Mouse (Mus musculus): ENCODE data around the gene Cox6a2. TPM values are rescaled to one million over a fixed set of nuclear protein-coding genes. Genes with fewer than 3 reads are reported as not detected.

Cox6a2 gene
- 2.8 TPM in 1 of 2 replicates, not detected in the other for total RNA-seq (2014; fragmentation: Nextera tagmentation)
- not detected in 2 replicates for total RNA-seq (2017)

- ATAC-seq (replicated peaks; ENCODE audit: low FRiP score, low TSS enrichment, poor library complexity, severe bottlenecking) = no peak
These were observed at the start of gene Cox6a2 for GRCm38 (mm10) chr7:128206152-128206551. Gene Cox6a2 (minus strand): TSS chr7:128206387.

DNA sequence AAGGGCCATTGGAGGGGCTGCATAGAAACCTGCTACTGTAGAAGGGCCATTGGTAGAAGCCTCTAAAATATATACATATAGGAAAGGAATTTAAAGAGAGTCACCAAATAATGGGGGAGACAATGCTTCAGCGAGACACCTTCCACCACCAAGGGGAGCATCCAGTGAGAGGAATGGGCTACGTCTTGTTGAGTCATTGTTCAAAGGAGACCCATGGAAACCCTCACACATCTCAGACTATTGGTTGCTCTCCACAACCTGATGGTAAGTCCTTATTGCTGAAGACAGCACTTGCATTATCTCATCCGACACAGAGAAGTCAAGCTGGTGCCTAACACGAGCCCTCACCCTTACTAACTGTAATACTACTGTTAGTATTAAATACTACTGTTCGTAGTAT is 49.6 kb upstream of the Cox6a2 start:
- ATAC-seq (replicated peaks; ENCODE audit: low FRiP score, low TSS enrichment, poor library complexity, severe bottlenecking) = no peak

GRCm38 (mm10) chr7:128254978-128255377 is 48.8 kb upstream of the Cox6a2 start:
- no peak for ATAC-seq (replicated peaks; ENCODE audit: low FRiP score, low TSS enrichment, poor library complexity, severe bottlenecking)

GRCm38 (mm10) chr7:128252609-128253008 is 46.4 kb upstream of the Cox6a2 start:
- 0 out of 2 replicates have a peak, but pooled peaks have one; percentile 35 for ATAC-seq (replicated peaks; ENCODE audit: low FRiP score, low TSS enrichment, poor library complexity, severe bottlenecking)

DNA sequence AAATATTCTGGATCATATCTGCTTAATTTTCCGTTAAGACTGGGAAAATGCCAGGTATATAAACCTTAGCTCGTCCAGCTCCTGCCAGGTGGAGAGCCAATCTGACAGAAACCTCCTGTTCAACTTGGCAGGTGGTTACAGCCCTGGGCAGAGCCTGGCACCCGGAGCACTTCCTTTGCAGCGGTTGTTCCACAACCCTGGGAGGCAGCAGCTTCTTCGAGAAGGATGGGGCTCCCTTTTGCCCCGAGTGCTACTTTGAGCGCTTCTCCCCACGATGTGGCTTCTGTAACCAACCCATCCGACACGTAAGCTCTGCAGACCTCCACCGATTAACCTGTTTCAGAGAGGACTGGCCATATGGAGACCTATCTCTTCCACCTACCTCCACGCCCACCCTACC is 45.8 kb upstream of the Cox6a2 start:
- no peak for ATAC-seq (replicated peaks; ENCODE audit: low FRiP score, low TSS enrichment, poor library complexity, severe bottlenecking)

DNA sequence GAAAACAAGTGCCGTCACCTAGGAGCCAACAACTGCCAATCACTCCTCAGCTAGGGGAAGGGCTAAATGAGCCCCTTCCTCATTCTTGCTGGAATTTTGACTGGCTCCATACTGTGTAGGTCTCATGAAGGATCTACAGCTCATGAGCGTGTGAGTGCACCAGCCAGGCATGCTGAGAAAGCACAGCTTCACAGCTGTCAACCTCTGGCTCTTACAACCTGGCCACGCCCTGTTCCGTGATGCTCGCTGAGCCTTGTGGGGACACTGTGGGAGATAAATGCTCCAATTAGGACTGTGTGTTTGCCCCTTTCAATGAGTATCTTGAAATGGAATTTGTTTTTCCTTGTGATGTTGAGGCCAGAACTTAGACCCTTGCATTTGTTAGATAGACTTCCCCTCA is 43.8 kb upstream of the Cox6a2 start:
- 0 out of 2 replicates have a peak, but pooled peaks have one; percentile 38 for ATAC-seq (replicated peaks; ENCODE audit: low FRiP score, low TSS enrichment, poor library complexity, severe bottlenecking)

- ATAC-seq (replicated peaks; ENCODE audit: low FRiP score, low TSS enrichment, poor library complexity, severe bottlenecking) = no peak
These were observed 42.2 kb upstream of the Cox6a2 start for GRCm38 (mm10) chr7:128248081-128249042.

GRCm38 (mm10) chr7:128247443-128247842 is 41.3 kb upstream of the Cox6a2 start:
- ATAC-seq (replicated peaks; ENCODE audit: low FRiP score, low TSS enrichment, poor library complexity, severe bottlenecking) = peak; percentile 73

DNA sequence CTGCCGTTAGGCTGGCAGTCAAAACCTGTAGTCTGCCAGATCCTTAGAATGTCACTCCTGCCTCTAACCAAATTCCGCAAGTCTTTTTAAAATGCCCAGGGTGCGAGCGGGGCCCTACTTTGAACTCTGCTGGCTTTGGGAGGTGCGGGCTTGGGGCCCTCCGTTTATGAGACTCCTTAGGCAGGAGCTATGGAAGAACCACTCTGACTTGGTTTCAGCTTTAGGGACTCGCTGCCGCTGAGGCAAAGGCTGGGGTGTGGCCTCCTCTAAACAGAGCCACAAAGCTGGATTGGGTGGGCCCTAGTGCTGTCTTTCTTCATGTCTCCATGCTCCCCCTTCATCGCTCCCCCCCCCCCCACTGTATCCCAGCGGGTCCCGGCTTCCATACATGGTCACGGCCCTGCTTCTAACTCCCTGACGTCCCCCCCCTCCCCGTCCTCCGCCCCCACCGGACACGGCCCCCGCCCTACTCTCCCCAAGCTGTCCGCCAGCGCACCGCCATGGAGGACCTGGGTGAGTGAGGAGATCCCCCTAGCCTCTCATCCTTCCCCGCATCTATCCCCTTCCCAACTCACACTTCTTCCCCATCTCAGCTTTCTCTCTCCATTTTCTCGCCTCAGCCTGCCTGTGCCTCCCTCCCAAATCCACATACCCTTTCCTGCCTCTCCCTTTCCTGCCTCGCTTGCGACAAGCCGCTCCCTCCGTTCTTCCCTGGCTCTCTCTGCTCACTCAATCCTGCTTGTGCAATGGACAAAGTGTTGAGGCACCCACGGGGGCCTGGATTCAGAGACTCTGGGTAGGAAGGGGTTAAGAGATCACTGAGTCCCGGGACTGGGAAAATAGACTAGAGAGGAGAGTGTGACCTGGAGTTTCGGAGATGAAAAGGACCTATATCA is 40.6 kb upstream of the Cox6a2 start, which contains the start of gene Tgfb1i1:
TSS of gene Tgfb1i1 (plus strand) at position 317 of the 896 bp plus-strand sequence.
- peak; percentile 14 for ATAC-seq (replicated peaks; ENCODE audit: low FRiP score, low TSS enrichment, poor library complexity, severe bottlenecking)

- ATAC-seq (replicated peaks; ENCODE audit: low FRiP score, low TSS enrichment, poor library complexity, severe bottlenecking) = no peak
These were observed 39.4 kb upstream of the Cox6a2 start for GRCm38 (mm10) chr7:128245547-128245946.

- ATAC-seq (replicated peaks; ENCODE audit: low FRiP score, low TSS enrichment, poor library complexity, severe bottlenecking) = no peak
These were observed 38.3 kb upstream of the Cox6a2 start for GRCm38 (mm10) chr7:128244410-128245025.

GRCm38 (mm10) chr7:128243921-128244320 is 37.7 kb upstream of the Cox6a2 start:
- ATAC-seq (replicated peaks; ENCODE audit: low FRiP score, low TSS enrichment, poor library complexity, severe bottlenecking) = no peak

DNA sequence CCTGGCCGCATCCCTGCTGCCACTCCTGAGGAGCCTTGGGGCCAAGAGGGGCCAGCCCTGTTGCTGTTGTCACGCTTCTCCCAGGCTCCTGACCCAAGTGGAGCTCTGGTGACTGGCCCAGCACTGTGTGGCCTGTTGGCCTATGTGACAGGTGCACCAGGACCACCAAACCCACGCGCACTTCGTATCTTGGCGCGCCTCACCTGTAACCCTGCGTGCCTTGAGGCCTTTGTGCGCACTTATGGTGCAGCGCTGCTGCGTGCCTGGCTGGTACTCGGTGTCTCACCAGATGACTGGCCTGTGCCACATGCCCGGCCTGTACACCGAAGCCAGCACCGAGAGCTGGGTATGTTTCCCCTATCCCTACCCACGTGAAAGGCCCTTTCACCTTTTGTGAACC is 36.1 kb upstream of the Cox6a2 start:
- no peak for ATAC-seq (replicated peaks; ENCODE audit: low FRiP score, low TSS enrichment, poor library complexity, severe bottlenecking)

DNA sequence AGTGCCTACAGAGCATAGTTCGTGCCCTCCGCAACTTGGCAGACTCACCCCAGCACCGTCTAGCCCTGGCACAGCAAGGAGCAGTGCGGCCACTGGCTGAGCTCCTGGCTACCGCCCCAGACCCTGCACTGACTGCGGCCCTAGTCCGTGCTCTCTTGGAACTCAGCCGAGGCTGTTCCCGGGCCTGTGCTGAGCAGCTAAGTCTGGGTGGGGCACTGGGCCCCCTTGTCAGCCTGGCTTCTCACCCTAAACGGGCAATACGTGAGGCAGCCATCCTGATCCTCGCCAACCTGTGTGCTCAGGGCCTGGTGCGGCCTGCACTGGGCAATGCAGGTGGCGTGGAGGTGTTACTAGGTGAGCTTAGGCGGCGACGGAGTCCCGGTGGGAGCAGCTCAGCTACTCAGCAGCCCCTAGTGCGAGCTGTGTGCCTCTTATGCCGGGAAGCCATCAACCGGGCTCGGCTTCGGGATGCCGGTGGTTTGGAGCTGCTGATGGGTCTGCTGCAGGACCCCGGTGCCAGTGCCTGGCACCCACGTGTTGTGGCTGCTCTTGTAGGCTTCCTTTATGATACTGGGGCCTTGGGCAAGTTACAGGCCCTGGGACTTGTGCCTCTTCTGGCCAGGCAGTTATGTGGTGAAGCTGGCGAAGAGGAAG is 34.1 kb upstream of the Cox6a2 start:
- ATAC-seq (replicated peaks; ENCODE audit: low FRiP score, low TSS enrichment, poor library complexity, severe bottlenecking) = no peak

- ATAC-seq (replicated peaks; ENCODE audit: low FRiP score, low TSS enrichment, poor library complexity, severe bottlenecking) = no peak
These were observed 32.8 kb upstream of the Cox6a2 start for GRCm38 (mm10) chr7:128238991-128239390.

DNA sequence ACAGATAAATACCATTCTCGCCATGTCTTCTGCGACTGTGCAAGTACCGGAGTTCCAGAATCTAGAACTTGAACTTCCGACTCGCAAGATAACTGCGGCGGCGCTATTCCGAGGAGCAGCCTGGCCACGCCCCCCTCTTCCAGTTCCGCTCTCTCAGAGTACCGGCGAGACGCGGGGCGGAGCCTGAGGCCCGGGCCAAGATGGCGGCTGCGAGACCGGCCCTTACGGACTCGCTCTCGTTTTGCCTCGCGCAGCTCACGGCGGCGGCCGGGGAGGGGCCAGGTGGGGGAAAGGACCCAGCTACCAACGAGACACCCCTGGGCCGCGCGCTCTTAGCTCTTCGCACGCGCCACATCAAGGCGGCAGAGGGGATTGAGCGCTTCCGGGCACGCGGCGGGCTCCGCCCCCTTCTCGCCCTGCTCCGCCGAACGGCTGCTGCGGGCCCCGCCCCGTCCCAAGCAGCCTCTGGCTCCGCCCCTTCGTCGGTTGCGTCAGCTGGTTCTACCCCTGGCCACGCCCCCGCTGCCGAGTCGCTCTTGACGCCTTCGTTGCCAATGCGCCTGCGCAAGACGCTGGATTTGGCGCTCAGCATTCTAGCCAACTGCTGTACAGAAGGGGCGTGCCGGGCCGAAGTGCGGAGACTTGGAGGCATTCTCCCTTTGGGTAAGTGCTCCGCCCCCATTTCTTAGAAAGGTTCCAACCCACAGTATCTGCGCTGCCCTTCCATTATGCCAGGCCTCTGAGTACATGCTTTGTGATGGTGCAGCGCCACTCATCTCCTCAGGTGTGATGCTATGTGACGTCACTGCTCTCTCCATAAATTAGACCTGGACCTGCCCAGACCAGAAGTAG is 32.0 kb upstream of the Cox6a2 start, which contains the start of gene 9130023H24Rik:
TSS of gene 9130023H24Rik (minus strand) at position 105 of the 852 bp plus-strand sequence.
- peak; percentile 86 for ATAC-seq (replicated peaks; ENCODE audit: low FRiP score, low TSS enrichment, poor library complexity, severe bottlenecking)

GRCm38 (mm10) chr7:128237593-128237926 is 31.4 kb upstream of the Cox6a2 start:
- ATAC-seq (replicated peaks; ENCODE audit: low FRiP score, low TSS enrichment, poor library complexity, severe bottlenecking) = no peak
